Mouse (Mus musculus) CH12.LX (cell line): ENCODE data around the gene Sept1.

Experiments used
- CHD2 ChIP-seq: IDR thresholded peaks from 2 replicates; pipeline ENCODE4 v1.6.1; 2011; ENCODE audit warnings: low read length, improper control_type of control experiment
- CTCF ChIP-seq, 2 experiments: IDR thresholded peaks in 1 of 2; conservative IDR thresholded peaks in 1 of 2; 2 replicates each; pipeline ENCODE4 v1.5.1; 2011 to 2012; ENCODE audit warnings: low read depth in 2 of 2, low read length in 2 of 2, improper control_type of control experiment in 1 of 2, inconsistent platforms in 1 of 2, mild to moderate bottlenecking in 1 of 2, moderate library complexity in 1 of 2
- JUND ChIP-seq: conservative IDR thresholded peaks from 2 replicates; pipeline ENCODE4 v1.6.1; 2011; ENCODE audit warnings: low read depth, low read length, improper control_type of control experiment
- POLR2A ChIP-seq: IDR thresholded peaks from 2 replicates; pipeline ENCODE4 v1.6.1; 2011; ENCODE audit warnings: low read depth, mild to moderate bottlenecking, improper control_type of control experiment, low read length
- USF2 ChIP-seq: conservative IDR thresholded peaks from 2 replicates; pipeline ENCODE4 v1.6.1; 2011; ENCODE audit warnings: low read depth, low read length, improper control_type of control experiment
- ZNF384 ChIP-seq: IDR thresholded peaks from 2 replicates; pipeline ENCODE4 v1.6.1; 2012; ENCODE audit warnings: low read depth, low read length, improper control_type of control experiment, inconsistent platforms

DNA sequence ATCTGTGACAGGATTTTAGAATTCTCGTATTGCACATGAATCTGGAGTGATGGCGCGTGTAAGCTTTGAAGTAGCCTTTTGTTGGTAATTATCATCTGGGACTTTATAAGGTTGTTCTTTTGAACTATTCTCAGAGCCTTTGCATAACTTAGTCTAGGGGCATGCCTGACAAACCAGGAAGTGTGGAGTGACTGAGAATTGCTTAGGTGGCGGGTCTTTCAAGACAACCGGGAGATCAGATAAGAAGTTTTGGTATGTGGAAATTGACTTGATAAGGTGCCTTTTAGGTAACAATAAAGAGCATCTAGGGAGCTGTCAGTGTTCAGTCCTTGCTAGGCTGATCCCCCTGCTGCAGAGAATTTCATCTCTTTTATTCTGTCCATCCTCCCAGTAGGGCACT, 66.4 kb downstream of the Sept1 start:
- TF ChIP-seq CHD2 (peak; percentile 1; the same call in 1 of the 2 replicates), ZNF384 (no peak), CTCF (conservative IDR thresholded peaks at IDR 0.05 in 1 of 2, IDR thresholded peaks at IDR 0.05 in 1 of 2; ENCODE audit: low read depth in 2 of 2, low read length in 2 of 2) (no peak), JUND (no peak), USF2 (no peak), POLR2A (no peak)
